Mouse (Mus musculus): ENCODE results near the gene Tifab. TPM values are rescaled to one million over a fixed set of nuclear protein-coding genes. Genes with fewer than 3 reads are reported as not detected.
A peak's percentile ranks its signal among the peaks of the same experiment; 100 is the strongest.

Tifab gene
- 0.97 and 1.2 TPM in 2 replicates for polyA plus RNA-seq (2016; fragmentation: Nextera tagmentation; extraction: Ambion mirVana)

DNA sequence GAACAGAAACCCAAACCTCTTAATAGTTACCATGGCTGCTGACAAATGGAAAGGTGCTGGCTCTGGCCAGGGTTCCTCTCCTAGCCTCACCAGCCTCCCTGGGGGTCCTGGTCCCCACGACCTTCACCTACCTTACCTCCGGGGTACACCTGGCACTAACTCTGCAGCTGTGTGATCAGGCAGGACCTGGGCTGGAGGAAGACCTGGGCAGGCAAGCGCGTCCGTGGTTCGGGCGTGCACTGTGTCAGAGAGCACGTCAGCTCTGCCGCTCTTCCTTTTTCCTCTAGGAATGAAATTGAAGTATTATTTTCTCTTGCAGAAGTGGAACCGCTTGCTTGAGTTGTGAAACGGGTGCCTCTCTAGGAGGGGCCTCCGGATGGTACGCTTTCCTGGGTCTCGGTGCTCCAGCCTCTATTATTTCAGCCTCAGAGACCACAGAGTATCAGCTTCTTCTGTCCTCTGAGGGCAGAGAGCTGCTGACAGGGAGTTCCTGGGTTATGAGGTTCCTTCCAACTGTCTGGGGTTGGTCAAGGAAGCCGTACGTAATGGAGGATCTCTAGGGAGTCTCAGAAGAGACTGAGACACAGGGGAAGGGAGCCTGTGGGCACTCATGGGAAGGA is at the start of gene Tifab:
Tifab (minus strand) TSS at position 470 of the 620 bp plus-strand sequence.
- no peak within 1 kb of the TSS for H3K27ac ChIP-seq
- H3K36me3 ChIP-seq (replicated peaks), result no peaks in the 10 kb centered on the region
- 90% methylated on average over 16 of the region's 16 CpGs for WGBS

DNA sequence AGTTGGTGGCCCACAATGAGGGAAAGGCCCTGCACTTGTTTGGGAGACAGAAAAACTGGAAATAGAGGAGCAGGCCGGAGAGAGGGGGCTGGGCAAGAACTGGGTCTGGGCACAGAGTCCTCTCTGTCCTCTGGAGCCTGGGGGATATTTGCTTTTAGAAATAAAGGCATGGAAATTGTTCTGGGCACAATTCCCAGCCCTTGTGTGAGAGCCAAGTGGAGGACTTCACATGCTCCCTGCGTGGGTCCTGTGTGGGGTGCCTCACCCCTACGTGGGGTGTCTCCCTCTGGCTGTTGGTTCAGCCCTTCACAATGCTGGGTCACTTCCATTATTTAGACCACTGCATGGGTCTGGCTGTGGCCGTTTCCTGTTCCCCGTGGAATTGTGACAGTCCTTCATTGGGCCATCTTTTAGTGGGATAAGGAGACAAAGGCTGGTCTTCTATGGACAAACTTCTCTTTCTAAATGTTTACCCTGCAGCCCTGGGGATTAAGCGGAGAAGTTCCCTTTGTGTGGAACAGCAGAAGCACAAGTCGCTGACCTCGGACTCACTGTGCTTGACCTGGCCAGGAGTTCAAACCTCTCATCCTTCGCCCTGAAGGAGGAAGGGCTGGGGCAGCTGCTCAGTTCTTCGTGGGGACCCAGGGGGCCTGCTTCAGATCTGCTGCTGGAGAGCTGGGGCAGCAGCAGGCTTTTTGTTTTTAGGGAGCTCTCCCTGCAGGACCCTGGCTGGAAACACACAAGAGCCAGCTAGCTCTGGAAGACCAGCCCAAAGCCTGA is 47.7 kb upstream of the Tifab start:
- Histone ChIP-seq H3K4me3 (no peak overlapping the region), H3K4me1 (peaks cover 68% of the 10 kb centered on the region), H3K36me3 (replicated peaks) (no peaks in the 10 kb centered on the region), H3K27ac (peak overlapping the region; percentile 51; the same call in 1 of the 2 replicates), H3K9me3 (no peaks in the 10 kb centered on the region), H3K27me3 (ENCODE audit: poor library complexity, severe bottlenecking) (peaks cover 100% of the 10 kb centered on the region)
- WGBS, result 10% methylated on average over 10 of the region's 10 CpGs
- no peak for DNase-seq (ENCODE audit: extremely low spot score, low spot score)

More for the DNA sequence above, at the start of gene Tifab:
- H3K4me1 ChIP-seq, result peaks cover 3% of the 10 kb centered on the region; the same call in 1 of the 2 replicates
- no peaks in the 10 kb centered on the region; the same call in none of the 2 replicates for H3K27me3 ChIP-seq (ENCODE audit: poor library complexity, severe bottlenecking)
- H3K4me3 ChIP-seq, result no peak within 1 kb of the TSS
- DNase-seq (ENCODE audit: extremely low spot score, low spot score), result no peak
- no peaks in the 10 kb centered on the region for H3K9me3 ChIP-seq

DNA sequence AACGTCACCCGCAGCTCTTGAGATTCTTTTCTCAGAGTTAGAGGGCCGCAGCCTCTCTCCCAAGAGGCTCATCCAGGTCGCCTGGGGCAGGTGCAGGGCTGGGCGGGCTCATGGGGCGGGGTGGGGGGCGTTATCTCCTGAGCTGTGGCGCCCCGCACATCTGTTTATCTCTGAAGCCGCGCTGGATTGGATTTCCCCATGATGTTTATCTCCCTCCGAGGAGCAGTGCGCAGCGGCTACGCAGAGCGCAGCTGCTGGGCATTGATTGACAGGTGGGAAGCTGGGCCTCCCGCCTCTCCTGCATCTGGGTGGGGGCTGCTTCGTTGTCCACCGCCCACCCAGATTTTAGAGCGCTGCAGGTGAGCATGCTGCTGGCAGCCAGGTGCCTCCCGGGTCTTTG is 44.9 kb upstream of the Tifab start:
- WGBS, result 1% methylated on average over 21 of the region's 21 CpGs

DNA sequence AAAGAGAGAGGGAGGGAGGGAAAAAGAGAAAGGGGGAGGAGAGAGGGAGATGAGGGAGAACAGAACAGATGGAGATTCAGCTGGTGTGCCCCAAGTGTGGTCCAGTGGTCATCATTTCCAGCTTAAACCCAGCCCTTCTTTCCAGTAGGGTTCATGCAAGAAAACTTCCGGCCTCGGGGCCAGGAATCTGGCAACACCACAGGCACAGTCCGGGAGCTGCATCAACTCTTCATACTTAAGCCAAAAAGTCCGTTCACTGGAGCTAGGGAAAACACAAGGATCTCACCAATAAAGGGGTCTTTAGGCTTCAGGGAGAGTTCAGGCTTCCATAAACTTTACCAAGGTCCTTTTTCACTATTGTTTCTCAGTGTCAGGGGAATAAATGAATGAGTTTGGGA is 44.2 kb upstream of the Tifab start:
- no peaks in the 10 kb centered on the region for H3K36me3 ChIP-seq (replicated peaks)
- peak overlapping the region; percentile 49; the same call in 1 of the 2 replicates for H3K4me3 ChIP-seq
- H3K27me3 ChIP-seq (ENCODE audit: poor library complexity, severe bottlenecking), result peaks cover 98% of the 10 kb centered on the region
- peaks cover 74% of the 10 kb centered on the region for H3K4me1 ChIP-seq
- DNase-seq (ENCODE audit: extremely low spot score, low spot score), result no peak
- no peaks in the 10 kb centered on the region for H3K9me3 ChIP-seq
- WGBS, result 5% methylated on average over 4 of the region's 4 CpGs
- H3K27ac ChIP-seq, result peak overlapping the region; percentile 95

More for the DNA sequence above, 44.9 kb upstream of the Tifab start:
- Histone ChIP-seq H3K4me1 (peaks cover 77% of the 10 kb centered on the region), H3K27me3 (ENCODE audit: poor library complexity, severe bottlenecking) (peaks cover 98% of the 10 kb centered on the region), H3K36me3 (replicated peaks) (no peaks in the 10 kb centered on the region), H3K9me3 (no peaks in the 10 kb centered on the region), H3K4me3 (peak overlapping the region; percentile 24; the same call in 1 of the 2 replicates), H3K27ac (peak overlapping the region; percentile 95)
- DNase-seq (ENCODE audit: extremely low spot score, low spot score), result peak; percentile 44

DNA sequence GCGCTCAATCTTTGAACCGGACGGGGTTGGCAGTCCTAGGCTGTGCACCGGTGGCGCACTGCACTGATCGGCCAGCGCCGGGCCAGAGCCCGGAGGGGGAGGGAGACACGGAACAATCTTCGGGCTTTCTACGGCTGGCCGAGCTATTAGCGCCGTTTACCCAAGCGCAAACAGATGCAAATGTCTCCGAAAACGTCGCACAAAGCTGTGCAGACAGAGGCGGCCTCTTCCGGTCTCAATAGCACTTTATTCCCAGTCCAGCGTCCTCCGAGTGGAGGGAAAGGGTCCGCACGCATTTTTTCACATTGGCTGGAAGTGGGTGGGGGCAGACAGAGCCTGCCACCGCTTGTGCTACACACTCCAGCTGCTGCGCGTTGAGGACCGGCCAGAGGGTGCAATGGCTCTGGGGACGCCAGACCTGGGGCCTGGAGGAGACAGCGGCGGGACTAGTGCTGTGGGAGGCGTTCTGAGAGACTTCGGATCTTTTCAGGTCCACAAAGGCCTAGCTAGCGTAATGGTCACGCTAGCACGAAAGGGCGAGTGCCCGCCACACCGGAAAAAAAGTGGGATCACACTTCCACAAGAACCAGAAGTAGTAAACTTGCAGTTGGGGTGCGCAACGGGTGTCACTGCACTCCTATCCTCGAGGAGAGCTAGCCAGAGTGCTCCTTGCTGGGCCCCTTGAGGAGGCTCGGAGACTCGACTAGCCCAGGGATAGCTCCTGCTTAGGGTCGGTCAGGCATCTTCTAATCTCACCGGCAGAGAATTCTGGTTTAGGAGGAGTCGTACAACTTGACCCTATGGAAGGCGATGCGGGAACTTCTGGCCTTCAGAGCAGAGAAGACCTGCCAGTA is 43.5 kb upstream of the Tifab start:
- under 1% methylated on average over 50 of the region's 50 CpGs for WGBS
- Histone ChIP-seq H3K4me1 (peaks cover 72% of the 10 kb centered on the region), H3K27me3 (ENCODE audit: poor library complexity, severe bottlenecking) (peaks cover 98% of the 10 kb centered on the region), H3K9me3 (no peaks in the 10 kb centered on the region), H3K27ac (peak overlapping the region; percentile 95), H3K4me3 (peak overlapping the region; percentile 49), H3K36me3 (replicated peaks) (no peaks in the 10 kb centered on the region)
- DNase-seq (ENCODE audit: extremely low spot score, low spot score), result peak; percentile 62

DNA sequence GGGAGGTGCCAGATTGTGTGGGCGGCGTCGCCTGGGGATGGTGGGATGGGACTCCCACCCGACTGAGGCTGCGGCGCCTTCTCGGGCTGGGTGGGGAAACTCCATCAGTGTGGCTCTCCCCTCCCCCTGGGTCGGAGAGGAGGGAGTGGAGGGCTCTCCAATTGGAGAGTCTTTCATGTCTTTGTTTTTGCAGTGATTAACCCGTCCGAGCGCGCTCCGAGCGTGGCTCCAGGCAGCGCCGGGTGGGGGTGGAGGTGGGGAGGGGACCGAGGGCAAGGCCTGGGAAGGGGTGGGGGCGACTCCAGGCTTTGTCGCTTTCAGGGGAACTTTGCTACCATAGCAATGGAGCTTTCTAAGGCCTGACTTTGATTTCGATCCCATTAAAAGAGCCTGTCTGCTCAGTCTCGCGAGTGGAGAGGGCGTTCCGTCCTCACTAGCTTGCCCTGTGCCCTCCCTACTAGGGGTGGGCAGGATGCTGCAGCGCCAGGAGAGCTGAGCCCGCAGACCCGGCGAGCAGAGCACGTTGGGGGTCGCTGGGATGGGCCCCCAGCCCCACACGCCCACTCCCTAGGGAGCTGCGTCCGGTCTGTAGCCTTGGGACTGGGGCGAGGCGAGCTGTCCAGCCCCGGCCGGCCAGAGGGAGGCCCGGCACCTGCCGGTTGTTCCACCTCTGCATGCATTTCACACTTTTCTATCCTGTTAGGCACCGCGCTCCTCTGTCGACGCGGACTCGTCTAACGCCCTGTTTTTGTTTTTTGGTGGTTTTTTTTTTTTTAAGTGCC is 42.6 kb upstream of the Tifab start:
- WGBS, result under 1% methylated on average over 46 of the region's 46 CpGs
- Histone ChIP-seq H3K27me3 (ENCODE audit: poor library complexity, severe bottlenecking) (peaks cover 98% of the 10 kb centered on the region), H3K4me1 (peaks cover 71% of the 10 kb centered on the region), H3K4me3 (peak overlapping the region; percentile 49), H3K9me3 (no peaks in the 10 kb centered on the region), H3K36me3 (replicated peaks) (no peaks in the 10 kb centered on the region), H3K27ac (peak overlapping the region; percentile 95)
- peak; percentile 89 for DNase-seq (ENCODE audit: extremely low spot score, low spot score)

DNA sequence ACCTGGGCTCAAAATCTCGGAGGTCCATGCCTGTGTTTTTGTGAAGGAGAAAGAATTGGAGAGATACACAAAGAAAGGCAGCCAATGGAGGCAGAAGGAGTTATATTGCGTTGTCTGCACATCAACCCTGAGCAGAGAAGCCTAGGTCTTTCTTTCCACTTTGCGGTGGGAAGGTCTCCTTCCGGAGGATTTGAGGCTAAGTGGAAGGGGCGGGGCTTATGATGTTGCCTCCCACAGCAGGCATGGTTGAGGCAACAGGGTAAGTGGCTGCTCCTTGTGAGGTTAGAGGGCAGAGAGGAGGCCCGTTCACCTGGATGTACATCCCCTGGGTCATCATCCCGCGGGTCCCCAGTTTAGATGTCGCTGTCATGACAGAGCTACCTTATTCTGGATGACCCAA is 40.6 kb upstream of the Tifab start:
- DNase-seq (ENCODE audit: extremely low spot score, low spot score), result no peak
- Histone ChIP-seq H3K27ac (peak overlapping the region; percentile 35; the same call in 1 of the 2 replicates), H3K27me3 (ENCODE audit: poor library complexity, severe bottlenecking) (peaks cover 98% of the 10 kb centered on the region), H3K4me1 (peaks cover 83% of the 10 kb centered on the region), H3K4me3 (no peak overlapping the region), H3K36me3 (replicated peaks) (no peaks in the 10 kb centered on the region), H3K9me3 (no peaks in the 10 kb centered on the region)
- WGBS, result 51% methylated on average over 9 of the region's 9 CpGs

DNA sequence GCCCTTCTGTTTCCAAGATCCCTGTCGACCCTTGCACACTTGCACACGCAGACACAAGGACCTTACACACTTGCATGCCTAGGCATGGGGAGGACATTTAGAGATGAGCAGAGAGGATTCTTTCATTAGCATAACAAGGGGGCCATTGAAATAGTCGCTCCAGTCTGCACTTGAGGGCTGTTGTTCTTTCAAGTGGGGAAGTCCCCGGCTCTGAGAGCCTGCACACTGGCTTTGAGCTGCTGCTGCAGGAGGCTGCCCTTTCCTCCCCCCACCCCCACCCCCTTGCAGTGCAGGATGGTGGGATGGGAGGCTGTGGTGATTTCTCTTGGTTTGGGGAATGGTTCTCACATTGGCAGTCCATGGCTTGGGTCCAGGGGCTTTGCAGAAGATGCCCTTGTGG is 37.4 kb upstream of the Tifab start:
- Histone ChIP-seq H3K27me3 (ENCODE audit: poor library complexity, severe bottlenecking) (peaks cover 98% of the 10 kb centered on the region), H3K27ac (peak overlapping the region; percentile 70), H3K4me3 (no peak overlapping the region), H3K9me3 (peaks cover 8% of the 10 kb centered on the region; the same call in 1 of the 2 replicates), H3K4me1 (peaks cover 57% of the 10 kb centered on the region), H3K36me3 (replicated peaks) (no peaks in the 10 kb centered on the region)
- DNase-seq (ENCODE audit: extremely low spot score, low spot score), result no peak
- whole genome bisulfite sequencing, result 11% methylated on average over 4 of the region's 4 CpGs

DNA sequence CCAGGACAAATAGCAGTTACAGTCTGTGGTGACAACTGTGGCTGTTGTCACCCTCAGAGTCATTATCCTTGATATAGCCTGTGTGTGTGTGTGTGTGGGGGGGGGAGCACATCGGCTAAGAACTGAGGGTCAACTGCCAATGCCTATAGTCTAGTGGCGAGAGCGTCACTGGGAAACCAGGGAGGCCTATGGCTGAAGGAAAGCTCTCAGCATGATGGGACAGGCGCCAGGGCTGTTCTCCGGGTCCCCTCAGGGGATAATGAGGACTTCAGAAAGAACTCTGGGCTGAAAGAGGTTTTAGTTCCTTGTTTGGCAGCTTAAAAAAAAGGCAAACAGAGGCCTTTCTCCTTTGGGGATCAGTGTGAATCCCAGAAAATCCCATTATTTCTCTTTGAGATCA is 35.9 kb upstream of the Tifab start:
- H3K36me3 ChIP-seq (replicated peaks), result no peaks in the 10 kb centered on the region
- WGBS, result 9% methylated on average over 5 of the region's 5 CpGs
- peak overlapping the region; percentile 70; the same call in 1 of the 2 replicates for H3K27ac ChIP-seq
- no peak overlapping the region for H3K4me3 ChIP-seq
- H3K27me3 ChIP-seq (ENCODE audit: poor library complexity, severe bottlenecking), result peaks cover 100% of the 10 kb centered on the region
- peaks cover 55% of the 10 kb centered on the region for H3K4me1 ChIP-seq
- DNase-seq (ENCODE audit: extremely low spot score, low spot score), result no peak
- peaks cover 15% of the 10 kb centered on the region; the same call in 1 of the 2 replicates for H3K9me3 ChIP-seq

DNA sequence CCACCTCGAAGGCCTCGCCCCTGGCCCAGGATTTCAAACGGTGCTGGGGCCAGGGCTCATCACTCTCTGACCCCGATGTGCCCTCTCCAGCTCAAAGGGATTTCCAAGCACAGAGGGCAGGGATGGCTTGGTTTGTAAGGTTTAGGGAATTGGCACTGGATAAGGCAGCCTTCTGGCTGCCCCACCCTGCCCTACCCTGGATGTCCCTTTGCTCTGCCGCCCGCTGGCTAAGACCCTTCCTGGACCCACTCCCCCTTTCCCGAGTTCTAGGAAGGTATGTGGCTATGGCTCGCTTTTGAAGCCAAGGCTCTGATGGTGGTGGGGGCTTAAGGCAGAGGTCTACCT is 30.4 kb upstream of the Tifab start:
- Histone ChIP-seq H3K4me3 (peak overlapping the region; percentile 43), H3K4me1 (peaks cover 48% of the 10 kb centered on the region), H3K9me3 (peaks cover 15% of the 10 kb centered on the region; the same call in 1 of the 2 replicates), H3K27me3 (ENCODE audit: poor library complexity, severe bottlenecking) (peaks cover 89% of the 10 kb centered on the region), H3K27ac (peak overlapping the region; percentile 90), H3K36me3 (replicated peaks) (no peaks in the 10 kb centered on the region)
- 7% methylated on average over 8 of the region's 8 CpGs for WGBS
- DNase-seq (ENCODE audit: extremely low spot score, low spot score), result no peak

DNA sequence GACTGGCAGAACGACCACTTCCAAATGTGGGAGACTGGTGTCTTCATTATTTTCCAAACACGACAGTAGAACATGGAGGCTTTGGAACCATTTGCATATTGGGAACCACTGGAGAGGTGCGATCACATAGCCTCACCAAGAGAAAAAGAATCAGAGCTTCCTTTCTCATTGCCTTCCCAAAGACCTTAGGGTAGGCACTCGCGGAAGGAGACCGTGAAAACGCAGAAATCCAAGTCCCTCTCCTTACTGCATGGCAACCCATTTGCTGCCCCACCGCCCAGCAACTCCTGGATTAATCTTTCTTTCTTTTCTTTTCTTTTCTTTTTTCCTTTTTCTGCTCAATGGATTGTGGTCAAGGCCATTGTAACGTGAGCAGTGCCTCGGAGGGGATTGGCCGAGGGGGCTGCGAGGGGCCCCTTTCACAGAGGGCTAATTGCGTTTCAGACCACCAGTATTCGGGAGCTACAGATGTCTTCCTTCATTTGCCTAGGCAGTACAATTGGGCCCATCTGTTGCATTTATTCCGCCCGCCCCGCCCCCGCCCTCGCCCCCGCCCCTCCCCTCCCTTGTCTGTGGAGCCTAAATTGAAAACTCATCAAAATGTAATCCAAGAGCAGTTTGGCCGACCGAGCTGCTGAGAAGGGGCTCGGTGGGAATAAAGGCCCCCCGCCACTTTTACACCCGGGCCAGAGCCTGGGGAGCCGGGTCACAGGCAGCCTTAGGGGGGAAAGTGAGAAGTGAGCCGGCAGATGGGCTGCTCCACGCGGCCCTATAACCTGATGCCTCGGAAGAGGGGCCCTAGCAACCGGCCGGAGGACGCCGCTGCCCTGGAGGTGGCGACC is 29.8 kb upstream of the Tifab start:
- H3K27me3 ChIP-seq (ENCODE audit: poor library complexity, severe bottlenecking), result peaks cover 87% of the 10 kb centered on the region

More for the DNA sequence above, 29.8 kb upstream of the Tifab start:
- Histone ChIP-seq H3K9me3 (peaks cover 11% of the 10 kb centered on the region; the same call in 1 of the 2 replicates), H3K4me1 (peaks cover 45% of the 10 kb centered on the region), H3K4me3 (peak overlapping the region; percentile 43), H3K27ac (peak overlapping the region; percentile 90), H3K36me3 (replicated peaks) (no peaks in the 10 kb centered on the region)
- DNase-seq (ENCODE audit: extremely low spot score, low spot score), result peak; percentile 83
- WGBS, result 2% methylated on average over 35 of the region's 35 CpGs
